Mouse (Mus musculus): ENCODE measurements around the gene Il16. TPM values are rescaled to one million over a fixed set of nuclear protein-coding genes. Genes with fewer than 3 reads are reported as not detected.
"Not testable (repeated sequence)": the region's sequence is repeated elsewhere in the genome, so short reads cannot be mapped to it uniquely, and the experiment has no call there.

Il16 gene
- total RNA-seq, 2 experiments from 2014 or later: 11.0 to 12.1 TPM

- ATAC-seq (replicated peaks; ENCODE audit: low FRiP score, low TSS enrichment, poor library complexity, severe bottlenecking): no peak
Measured at GRCm38 (mm10) chr7:83737914-83738490, 7.5 kb downstream of the Il16 start.

- no peak for ATAC-seq (replicated peaks; ENCODE audit: low FRiP score, low TSS enrichment, poor library complexity, severe bottlenecking)
Measured at GRCm38 (mm10) chr7:83736341-83737115, 9.0 kb downstream of the Il16 start.

GRCm38 (mm10) chr7:83735108-83735781 is 10.3 kb downstream of the Il16 start:
- no peak for ATAC-seq (replicated peaks; ENCODE audit: low FRiP score, low TSS enrichment, poor library complexity, severe bottlenecking)

GRCm38 (mm10) chr7:83734671-83735082 is 10.8 kb downstream of the Il16 start:
- ATAC-seq (replicated peaks; ENCODE audit: low FRiP score, low TSS enrichment, poor library complexity, severe bottlenecking): no peak

GRCm38 (mm10) chr7:83734246-83734645 is 11.3 kb downstream of the Il16 start:
- no peak for ATAC-seq (replicated peaks; ENCODE audit: low FRiP score, low TSS enrichment, poor library complexity, severe bottlenecking)

GRCm38 (mm10) chr7:83732781-83733180 is 12.7 kb downstream of the Il16 start:
- no peak for ATAC-seq (replicated peaks; ENCODE audit: low FRiP score, low TSS enrichment, poor library complexity, severe bottlenecking)

GRCm38 (mm10) chr7:83731961-83732666 is 13.4 kb downstream of the Il16 start:
- no peak for ATAC-seq (replicated peaks; ENCODE audit: low FRiP score, low TSS enrichment, poor library complexity, severe bottlenecking)

- no peak for ATAC-seq (replicated peaks; ENCODE audit: low FRiP score, low TSS enrichment, poor library complexity, severe bottlenecking)
Measured at GRCm38 (mm10) chr7:83731297-83731696, 14.2 kb downstream of the Il16 start.

GRCm38 (mm10) chr7:83726936-83727632 is 18.4 kb downstream of the Il16 start:
- ATAC-seq (replicated peaks; ENCODE audit: low FRiP score, low TSS enrichment, poor library complexity, severe bottlenecking): no peak

GRCm38 (mm10) chr7:83725801-83726200 is 19.7 kb downstream of the Il16 start:
- no peak for ATAC-seq (replicated peaks; ENCODE audit: low FRiP score, low TSS enrichment, poor library complexity, severe bottlenecking)

- ATAC-seq (replicated peaks; ENCODE audit: low FRiP score, low TSS enrichment, poor library complexity, severe bottlenecking): no peak
Measured at GRCm38 (mm10) chr7:83724541-83724940, 21.0 kb downstream of the Il16 start.

GRCm38 (mm10) chr7:83723954-83724353 is 21.6 kb downstream of the Il16 start:
- no peak for ATAC-seq (replicated peaks; ENCODE audit: low FRiP score, low TSS enrichment, poor library complexity, severe bottlenecking)

GRCm38 (mm10) chr7:83723221-83723620 is 22.3 kb downstream of the Il16 start:
- no peak for ATAC-seq (replicated peaks; ENCODE audit: low FRiP score, low TSS enrichment, poor library complexity, severe bottlenecking)

GRCm38 (mm10) chr7:83722485-83722884 is 23.0 kb downstream of the Il16 start:
- no peak for ATAC-seq (replicated peaks; ENCODE audit: low FRiP score, low TSS enrichment, poor library complexity, severe bottlenecking)

- ATAC-seq (replicated peaks; ENCODE audit: low FRiP score, low TSS enrichment, poor library complexity, severe bottlenecking): no peak
Measured at GRCm38 (mm10) chr7:83720231-83720630, 25.3 kb downstream of the Il16 start.

- no peak for ATAC-seq (replicated peaks; ENCODE audit: low FRiP score, low TSS enrichment, poor library complexity, severe bottlenecking)
Measured at GRCm38 (mm10) chr7:83717021-83717725, 28.4 kb downstream of the Il16 start.

GRCm38 (mm10) chr7:83713639-83714038 is 31.9 kb downstream of the Il16 start:
- ATAC-seq (replicated peaks; ENCODE audit: low FRiP score, low TSS enrichment, poor library complexity, severe bottlenecking): no peak

GRCm38 (mm10) chr7:83711676-83712259 is 33.8 kb downstream of the Il16 start:
- not testable (repeated sequence) for ATAC-seq (replicated peaks; ENCODE audit: low FRiP score, low TSS enrichment, poor library complexity, severe bottlenecking)

All from megakaryocyte-erythroid progenitor cell, adult 5-6 weeks (primary cell).